Mouse (Mus musculus): ENCODE data around the gene Slc25a15.
A peak's percentile ranks its signal among the peaks of the same experiment; 100 is the strongest.

The Slc25a15 gene

DNA sequence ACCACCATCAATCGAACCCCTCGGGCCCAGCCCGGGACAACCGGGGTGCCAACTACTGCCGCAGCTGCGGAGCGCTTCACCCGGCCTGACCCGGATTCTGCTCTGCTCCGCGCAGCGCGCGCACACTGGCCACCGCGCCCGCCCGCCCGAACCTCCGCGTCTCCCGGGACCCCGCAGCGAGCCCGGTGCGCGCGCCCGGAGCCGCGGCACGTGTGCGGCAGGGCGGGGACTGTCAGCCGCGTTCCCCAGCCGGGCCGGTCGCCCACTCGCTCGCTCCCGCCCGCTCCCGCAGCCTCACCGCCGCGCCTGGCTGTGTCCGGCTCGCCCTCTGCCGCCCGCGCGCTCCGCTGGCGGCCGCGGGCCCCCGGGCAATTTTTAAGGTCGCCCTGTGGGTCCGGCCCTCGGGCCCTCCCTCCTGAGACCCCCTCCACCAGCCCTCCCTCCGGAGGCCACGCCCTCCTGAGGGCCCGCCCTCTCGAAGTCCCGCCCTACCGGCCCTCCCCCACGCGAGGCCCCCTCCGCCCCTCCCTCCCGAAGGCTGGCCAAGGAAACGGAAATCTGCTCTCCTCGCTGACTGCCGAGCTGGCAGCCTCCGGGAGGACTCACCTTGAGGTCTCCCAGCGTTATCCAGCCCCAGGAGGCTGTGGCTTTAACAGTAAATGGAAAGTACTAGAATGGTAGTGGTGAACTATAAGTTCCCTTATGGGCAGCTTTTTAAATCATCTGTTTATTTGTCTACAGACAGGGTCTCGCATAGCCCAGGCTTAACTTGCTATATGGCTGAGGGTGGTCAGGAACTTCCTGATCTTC is at the start of gene Slc25a15:
Gene Slc25a15 (minus strand): TSS at position 456 of the 810 bp plus-strand sequence.
- DNase-seq (ENCODE audit: low read depth, low spot score): peak; percentile 93

DNA sequence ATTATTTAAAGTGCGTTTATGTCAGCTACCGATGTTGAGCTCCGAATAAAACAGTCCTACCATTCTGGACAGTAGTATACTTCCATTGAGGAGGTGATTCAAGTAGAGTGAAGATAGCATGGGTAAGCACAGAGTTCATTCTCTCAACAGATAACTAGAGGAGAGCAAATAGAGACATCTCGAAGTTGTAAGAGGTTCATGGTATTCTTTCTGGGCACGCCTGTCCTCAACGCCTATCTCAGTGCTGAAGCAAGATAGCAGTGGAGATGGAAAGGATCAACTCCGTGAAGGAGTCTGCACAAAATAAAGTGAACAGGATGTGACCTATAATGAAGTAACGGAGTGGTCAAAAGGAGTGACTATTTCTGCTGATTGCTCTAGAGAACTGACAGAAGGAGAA is 13.6 kb upstream of the Slc25a15 start:
- no peak for DNase-seq (ENCODE audit: low read depth, low spot score)

DNA sequence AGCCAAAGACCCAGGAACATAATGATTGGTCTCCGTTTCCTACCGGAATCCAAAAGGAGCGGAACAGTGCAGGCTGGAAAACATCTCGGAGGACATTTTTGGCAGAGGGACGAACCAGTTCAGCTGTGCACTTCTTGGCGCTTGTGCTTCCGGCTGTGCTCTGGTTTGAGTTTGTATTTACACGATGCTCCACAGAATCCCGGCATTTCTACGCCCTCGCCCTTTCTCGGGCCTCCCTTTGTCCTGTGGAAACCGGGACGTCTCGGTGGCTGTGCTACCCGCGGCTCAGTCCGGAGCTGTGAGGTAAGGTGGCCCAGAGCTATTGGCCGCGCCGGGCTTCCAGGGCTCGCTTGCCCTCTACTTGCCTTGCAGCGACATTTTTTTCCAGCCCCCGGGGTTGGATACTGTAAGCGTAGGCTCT is 12.9 kb upstream of the Slc25a15 start, which contains the start of gene Mrps31:
Gene Mrps31 (plus strand): TSS at position 80 of the 421 bp plus-strand sequence.
- DNase-seq (ENCODE audit: low read depth, low spot score): peak; percentile 87

DNA sequence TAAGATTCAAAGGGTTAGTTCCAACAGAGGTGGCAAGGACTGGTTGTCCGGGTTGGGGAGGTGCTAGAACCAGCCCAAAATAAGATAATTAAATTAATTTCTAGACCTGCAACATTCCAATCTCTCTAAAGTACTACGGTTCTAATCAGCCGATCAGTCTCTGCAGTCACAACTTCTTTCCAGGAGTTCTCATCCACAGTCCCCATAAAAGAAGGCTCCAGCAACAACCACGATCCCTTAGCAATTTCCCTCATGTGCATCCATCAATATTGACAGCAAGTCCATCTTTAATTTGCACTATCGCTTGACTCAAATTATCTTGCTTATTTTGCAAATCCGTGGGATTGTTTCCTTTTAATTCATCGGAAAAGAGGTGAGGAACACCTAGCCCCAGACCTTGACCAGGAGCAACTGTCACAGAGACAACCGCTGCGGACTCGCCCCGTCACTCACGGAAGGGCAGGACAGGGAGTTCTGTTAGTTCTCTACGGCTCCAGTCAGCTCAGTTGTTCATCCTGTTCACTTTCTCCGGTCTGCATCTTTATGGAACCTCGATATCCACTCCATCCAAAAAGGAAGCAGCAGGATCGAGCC is 12.4 kb upstream of the Slc25a15 start:
- no peak for DNase-seq (ENCODE audit: low read depth, low spot score)

DNA sequence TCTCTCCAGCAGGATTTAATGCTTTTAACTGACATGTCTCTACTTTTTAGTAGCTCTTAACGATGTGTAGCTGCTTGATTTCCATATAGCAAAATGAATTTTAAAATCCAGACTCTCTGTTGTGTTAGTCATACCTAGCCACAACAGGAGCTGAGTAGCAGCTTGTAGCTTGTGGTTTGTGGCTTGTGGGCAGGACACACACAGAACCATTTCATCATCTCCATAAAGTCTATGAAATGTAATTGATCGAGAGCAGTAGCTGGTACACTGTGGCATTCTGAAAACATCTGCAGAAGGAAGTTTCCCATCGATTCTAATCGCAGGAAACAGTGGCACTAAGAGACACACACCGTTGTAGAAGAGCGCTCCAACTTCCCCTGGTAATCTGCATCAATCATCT is 7.3 kb upstream of the Slc25a15 start:
- peak; percentile 43 for DNase-seq (ENCODE audit: low read depth, low spot score)

DNA sequence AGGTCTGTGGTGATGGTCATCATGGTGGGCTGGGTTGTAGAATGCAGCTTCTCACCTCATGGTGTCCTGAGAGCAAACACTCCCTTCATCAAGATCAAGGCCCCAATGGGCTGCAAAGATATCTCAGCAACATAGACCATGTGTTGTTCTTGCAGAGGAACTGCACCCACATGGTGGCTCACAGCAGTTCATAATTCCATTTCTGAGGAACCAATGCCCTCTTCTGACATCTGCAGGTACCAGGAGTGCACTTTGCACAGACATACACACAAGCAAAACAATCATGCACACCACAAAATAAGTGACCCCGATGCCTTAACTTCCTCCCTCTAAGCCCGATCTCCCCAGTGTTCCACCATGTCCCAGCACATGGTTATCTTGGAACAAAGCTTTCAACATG is 4.8 kb upstream of the Slc25a15 start:
- no peak for DNase-seq (ENCODE audit: low read depth, low spot score)

DNA sequence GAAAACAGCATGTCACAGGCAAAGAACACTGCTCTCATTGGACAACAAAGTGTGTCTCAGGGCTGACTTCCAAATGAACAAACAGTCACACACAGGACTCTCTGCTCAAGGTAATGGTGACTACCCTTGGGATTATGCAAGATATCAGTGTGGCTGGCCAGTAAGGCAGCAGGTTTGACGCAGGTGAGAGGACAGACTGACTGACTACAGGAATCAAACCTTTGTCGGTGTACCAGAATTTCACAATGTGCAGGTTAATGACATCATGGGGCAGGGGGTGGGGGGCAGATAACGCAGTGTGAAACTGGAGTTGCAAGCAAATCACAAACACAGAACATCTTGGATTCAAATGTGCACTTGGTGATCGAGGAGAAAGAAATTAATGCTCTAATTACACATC is 2.2 kb upstream of the Slc25a15 start:
- no peak for DNase-seq (ENCODE audit: low read depth, low spot score)

DNA sequence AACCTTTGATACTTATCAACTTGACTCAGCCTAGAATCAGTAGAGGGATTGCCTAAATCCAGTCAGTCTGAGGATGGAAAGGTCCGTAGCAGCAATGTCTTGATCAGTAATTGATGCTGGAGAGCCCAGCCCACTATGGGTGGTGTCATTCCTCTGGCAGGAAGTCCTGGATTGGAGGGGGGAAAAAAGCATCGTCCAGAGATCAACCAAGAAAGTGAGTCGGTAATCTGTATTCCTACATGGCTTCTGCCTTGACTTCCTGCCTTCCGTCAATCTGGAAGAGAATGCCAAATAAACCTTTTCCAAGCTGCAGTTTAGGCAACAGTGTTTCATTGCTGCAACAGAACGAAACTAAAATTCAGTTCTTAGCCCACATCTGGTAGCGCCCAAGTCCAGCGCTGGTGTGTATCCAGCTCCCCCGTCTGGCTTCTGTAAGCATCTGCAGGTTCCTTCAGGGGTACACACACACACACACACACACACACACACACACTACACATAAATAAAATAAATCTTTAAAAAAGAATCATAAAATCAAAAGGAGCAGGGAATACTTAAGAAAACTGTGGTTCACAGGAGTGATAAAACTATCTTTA is 986 bp upstream of the Slc25a15 start:
- peak; percentile 20 for DNase-seq (ENCODE audit: low read depth, low spot score)

DNA sequence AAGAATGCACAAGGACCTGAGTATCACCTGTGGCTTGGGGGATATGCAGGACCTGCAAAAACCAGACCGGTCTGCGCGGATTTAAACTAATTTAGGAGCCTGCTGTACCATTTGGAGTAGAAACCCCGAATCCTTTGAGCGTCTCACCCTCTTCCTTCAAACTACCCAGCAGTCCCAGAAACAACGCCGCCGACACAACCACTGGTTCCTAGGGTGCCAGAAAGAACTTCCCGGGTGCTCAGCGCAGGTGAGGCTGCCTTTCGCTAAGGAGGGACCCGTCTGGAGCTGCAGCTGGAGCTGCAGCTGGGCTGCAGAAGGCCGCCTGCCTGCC is 621 bp downstream of the Slc25a15 start:
- DNase-seq (ENCODE audit: low read depth, low spot score): no peak

DNA sequence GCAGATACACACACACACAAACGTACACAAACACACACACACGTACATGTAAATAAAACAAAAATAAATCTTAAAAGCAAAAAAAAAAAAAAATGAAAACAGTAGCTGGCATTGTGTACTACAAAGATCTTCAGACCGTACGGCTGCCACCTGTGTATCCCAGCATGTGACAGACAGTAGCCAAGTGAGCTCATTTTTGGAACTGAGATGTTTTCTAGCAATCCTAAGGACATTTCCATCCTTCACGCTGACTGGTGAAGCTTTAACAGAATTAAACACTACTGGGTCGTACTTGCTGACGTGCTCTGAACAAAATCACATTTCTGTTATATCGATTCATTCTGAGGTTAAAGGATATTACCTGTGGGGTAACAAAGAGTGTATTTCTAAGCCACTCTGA is 3.1 kb downstream of the Slc25a15 start:
- DNase-seq (ENCODE audit: low read depth, low spot score): no peak

DNA sequence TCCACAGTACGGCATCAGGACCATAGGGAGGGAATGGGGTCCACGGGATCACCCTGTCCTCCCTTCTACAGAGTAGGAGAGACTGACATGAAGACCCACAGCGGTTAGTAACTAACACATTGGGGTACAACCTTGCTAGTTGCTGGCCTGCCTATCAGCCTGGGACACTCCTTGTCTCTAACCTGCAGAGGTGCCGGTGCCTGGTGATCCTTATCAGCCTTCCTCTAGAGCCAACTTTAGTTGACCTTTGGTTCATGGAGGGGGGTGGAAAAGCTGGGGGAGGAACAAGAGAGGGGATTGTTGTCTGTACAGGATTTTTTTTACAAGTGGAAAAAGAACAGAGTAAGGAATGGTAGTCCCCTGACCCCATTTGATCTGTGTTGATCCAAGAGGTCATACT is 3.9 kb downstream of the Slc25a15 start:
- DNase-seq (ENCODE audit: low read depth, low spot score): no peak

DNA sequence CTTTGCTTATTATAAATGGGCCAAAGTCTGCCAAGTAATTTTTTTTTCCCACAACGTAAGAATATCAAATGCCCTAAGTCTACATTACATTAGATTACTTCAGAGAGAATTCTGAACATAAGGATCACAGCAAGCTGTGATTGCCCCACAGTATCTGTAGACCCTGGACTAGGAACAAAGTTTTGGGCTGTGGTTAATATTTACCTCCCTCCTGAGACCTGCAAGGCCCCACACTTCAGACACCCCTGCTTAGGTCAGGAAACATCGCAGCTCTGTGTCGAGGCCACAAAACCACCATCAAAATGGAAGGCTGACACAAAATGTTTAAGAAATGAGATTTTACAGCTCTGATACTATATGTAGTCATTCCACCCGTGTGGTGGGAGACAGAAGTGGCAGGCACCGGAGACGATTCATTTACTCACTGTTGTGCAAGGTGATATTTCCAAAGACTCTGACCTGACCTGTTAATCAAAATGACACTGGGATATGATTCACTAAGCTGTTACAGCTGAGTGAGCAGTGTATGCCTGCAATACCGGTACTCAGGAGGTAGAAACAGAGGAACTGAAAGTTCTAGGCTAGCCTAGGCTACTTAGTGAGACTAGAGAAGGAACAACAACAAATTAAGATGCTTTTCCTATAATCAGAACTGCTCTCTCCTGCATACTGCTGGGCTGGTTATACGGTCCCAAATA is 7.5 kb downstream of the Slc25a15 start:
- no peak for DNase-seq (ENCODE audit: low read depth, low spot score)

DNA sequence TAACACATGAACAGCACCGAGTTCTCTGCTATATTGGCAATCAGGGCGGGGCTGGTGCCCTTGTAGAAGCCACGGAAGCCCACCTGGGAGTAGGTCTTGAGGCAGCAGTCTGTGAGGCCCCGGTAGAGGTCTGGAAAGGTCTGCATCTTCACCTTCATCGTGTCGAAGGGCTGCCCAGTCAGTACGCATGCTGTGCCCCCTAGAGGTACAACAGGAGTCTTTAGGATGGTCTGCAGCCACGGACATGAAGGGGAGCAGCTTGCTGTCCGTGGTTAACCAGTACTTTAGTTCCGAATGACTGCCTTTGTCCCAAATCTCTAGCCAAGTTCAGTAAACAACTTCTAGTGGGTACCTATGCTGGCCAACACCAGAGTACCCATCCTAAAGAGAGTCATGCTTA is 8.5 kb downstream of the Slc25a15 start:
- DNase-seq (ENCODE audit: low read depth, low spot score): no peak

DNA sequence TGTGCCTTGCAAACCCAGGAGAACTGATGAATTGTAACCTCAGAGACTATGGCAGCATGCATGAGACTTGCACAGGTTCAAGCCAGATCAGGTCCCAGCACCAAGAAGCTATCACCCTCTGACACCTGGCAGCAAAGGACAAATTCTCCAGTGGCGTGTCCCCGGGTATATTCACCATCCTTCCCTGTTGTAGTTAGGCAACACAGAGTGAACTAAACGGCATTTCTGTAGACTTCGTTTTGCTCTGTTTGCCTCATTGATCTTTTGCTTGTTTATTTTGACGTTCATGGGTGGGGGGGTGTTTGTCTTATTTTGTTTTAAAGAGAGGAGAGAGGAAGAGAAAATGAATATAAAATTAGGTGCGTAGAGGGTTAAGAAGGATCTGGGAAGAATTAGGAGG is 13.2 kb downstream of the Slc25a15 start:
- DNase-seq (ENCODE audit: low read depth, low spot score): no peak

DNA sequence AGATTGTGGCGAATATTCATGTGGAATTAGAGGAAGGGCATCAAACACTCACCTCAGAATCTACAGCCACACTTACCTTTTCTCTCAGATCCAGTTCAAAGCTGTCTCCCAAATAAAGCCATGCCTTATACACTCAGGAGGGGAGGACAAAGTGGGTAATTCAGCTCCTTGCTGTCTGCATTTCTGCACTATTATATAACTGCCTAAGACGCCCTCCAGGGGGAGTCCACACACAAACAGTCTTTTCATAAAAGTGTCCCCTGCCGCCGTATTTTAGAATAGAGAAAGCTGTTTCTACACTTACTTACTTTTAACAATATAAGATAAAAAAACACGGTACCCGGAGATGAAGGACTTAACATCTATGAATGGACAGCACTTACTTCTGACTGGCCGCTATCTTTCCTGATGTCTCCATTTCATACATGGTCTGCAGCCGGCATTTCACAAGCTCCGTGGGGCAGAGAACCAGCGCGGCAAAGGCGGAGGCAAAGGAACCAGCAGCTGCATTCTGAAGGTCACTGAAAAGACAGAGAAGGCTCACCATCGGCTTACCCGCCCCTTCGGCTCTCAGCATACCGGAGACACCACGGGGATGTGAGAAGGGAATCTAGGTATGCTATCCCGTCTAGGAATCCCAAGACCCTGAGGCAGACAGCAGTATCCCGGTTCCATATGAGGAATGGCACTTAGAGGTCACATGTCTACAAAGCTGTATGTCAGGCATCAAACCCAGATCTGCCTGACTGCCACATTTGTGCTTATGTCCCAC is 15.4 kb downstream of the Slc25a15 start:
- DNase-seq (ENCODE audit: low read depth, low spot score): peak; percentile 12

DNA sequence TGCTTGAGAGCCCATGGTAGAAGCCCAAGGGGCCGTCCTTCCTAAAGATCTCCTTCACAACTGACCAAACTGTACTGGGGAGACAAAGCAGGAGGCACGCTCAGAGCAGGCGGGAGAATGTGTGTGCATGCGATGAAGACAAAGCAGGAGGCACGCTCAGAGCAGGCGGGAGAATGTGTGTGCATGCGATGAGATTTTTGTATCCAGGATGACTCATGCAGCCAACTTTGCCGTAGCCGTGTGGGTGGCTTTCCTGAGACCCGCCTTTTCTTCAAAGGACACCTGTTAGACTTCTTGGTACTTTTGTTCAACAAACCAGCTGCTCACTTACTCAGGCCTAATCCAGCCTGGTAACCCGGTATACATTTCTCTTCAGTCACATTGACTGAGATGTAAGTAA is 17.5 kb downstream of the Slc25a15 start:
- no peak for DNase-seq (ENCODE audit: low read depth, low spot score)

DNA sequence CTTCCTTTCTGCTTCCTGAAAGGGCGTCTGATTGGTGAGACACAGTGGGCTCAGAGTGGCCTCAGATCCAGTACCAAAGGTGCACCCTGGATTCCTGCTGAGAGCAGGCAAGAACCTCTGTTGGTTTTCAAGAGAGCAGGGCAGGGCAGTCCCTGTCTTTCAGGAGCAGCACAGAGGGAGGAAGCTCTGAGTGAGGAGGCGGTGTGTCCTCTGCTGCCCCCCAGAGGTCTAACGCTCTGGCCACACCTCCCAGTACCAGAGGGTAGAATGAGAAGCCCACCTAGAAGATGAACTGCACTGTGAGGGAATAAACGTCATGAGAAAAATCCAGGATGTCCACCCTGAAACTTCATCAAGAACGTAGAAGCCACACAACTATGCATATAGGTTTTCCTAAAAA is 21.5 kb downstream of the Slc25a15 start:
- DNase-seq (ENCODE audit: low read depth, low spot score): peak; percentile 42

DNA sequence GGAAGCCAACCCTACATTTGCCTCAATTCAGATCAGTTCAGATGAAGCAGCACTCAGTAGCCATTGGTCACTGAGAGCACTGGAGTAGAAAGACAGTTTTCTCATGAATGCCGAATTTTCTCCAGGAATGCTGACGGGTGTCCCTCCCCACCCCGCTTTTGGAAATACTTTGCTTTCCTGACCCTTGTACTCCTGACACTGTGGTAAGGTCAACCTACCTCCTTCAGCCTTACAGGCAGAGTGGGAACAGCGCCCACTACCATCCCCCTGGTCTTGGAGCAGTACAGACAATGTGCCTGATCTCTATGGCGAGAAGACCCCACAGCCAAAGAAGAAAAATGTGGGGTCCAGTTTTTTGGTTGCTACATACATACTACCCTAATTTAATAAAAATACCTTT is 22.1 kb downstream of the Slc25a15 start:
- DNase-seq (ENCODE audit: low read depth, low spot score): no peak

DNA sequence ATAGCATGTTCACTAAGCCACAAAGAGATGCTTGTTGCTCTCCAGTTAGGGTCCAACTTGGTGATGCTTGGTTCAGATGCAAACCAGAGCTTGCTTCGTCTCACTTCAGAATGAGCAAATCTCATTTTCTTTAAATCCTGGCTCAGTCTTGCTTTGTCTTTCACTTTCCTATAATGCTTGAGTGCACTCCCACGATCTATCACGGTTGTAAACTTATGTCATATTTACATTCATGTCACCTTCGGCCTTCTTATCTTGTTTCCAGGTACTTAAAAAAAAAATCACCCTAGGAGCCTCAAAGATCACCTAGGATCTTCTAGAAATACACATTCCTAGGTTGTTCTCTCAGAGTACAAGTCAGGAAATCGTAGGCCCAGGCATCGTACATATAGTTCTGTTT is 38.5 kb downstream of the Slc25a15 start:
- DNase-seq (ENCODE audit: low read depth, low spot score): no peak

DNA sequence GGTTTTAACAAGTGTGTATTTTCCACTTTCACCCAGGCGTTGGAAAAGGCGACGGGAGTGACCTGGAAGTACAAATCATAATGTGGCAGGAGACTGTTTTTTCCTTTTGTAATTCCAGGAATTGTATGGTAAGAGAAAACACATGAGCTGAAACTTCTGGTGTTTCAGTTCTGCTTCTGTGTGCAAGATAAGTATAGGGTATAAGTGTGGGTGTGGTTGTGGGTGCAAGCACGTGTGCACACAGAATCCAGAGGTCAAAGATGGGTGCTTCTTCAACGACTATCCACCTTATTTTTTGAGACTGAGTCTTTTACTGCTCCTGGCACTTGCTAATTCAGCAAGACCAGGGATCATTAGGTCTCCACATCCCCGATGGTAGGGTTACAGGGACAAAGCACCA is 39.0 kb downstream of the Slc25a15 start:
- DNase-seq (ENCODE audit: low read depth, low spot score): no peak

DNA sequence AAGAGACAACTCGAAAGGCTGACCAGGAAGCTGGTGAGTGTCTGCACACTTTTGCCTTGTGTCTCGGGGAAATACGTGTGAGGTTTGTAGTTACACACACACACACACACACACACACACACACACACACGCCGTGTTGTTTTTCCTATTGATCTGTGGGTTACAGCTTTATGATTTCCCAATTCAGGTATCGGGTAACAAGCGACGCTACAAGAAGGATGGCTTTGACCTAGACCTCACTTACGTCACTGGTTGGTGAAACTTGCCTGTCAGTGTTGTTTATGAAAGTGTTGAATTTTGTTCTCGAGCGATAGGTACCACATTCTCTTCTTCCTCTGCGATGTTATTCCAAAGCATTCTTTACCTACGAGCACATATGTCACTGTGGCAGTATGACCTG is 63.0 kb downstream of the Slc25a15 start:
- no peak for DNase-seq (ENCODE audit: low read depth, low spot score)
